Mouse (Mus musculus) G1E (cell line): ENCODE results near the gene Ext2.

Experiments
- CTCF ChIP-seq: IDR thresholded peaks from 2 replicates; pipeline ENCODE4 v1.5.1; 2012; ENCODE audit warnings: low read depth, low read length, inconsistent platforms, mixed read lengths
- GATA2 ChIP-seq: IDR thresholded peaks from 2 replicates; pipeline ENCODE4 v1.6.1; 2012; ENCODE audit warnings: low read depth, low read length, inconsistent platforms, borderline replicate concordance
- TAL1 ChIP-seq: conservative IDR thresholded peaks from 2 replicates; pipeline ENCODE4 v1.6.1; 2012; ENCODE audit warnings: low read depth, low read length, inconsistent platforms, mixed read lengths

GRCm38 (mm10) chr2:93835596-93835995, 13.2 kb upstream of the Ext2 start:
- TF ChIP-seq CTCF (no peak), TAL1 (no peak), GATA2 (no peak)
